Mouse (Mus musculus) left cerebral cortex, postnatal 14 days (tissue): Measurements from ENCODE around the gene Chd1l. TPM values are rescaled to one million over a fixed set of nuclear protein-coding genes. Genes with fewer than 3 reads are reported as not detected.

Experiments
- DNase-seq, 2 experiments: peaks; one replicate each; pipeline ENCODE4 v3.0.0; 2021 to 2022; ENCODE audit warnings: low spot score in 2 of 2, mixed read lengths in 1 of 2
- intact Hi-C: fragments of 180-260 bp; cut with DNase I; formaldehyde crosslinking; loops from one replicate; pipeline ENCODE4 v1.15.1; 2025
- total RNA-seq, 2 experiments: library from RNA; stranded (reverse); gene quantifications; 2 replicates each; pipeline ENCODE4 v1.2.3; 2021

The Chd1l gene
- total RNA-seq, 2 experiments from 2014 or later, result 10.1 to 11.2 TPM

- intact Hi-C loops, result no loop called here
- DNase-seq, result no peak
Measured at GRCm38 (mm10) chr3:97540171-97540570, 69.8 kb downstream of the Chd1l start.

- intact Hi-C loops, result loop anchor here (10.0 kb wide), 1 partner anchor 144 kb away; no protein-coding TSS in a partner anchor
- DNase-seq, result no peak
Measured at GRCm38 (mm10) chr3:97538634-97539033, 71.4 kb downstream of the Chd1l start.

- DNase-seq, result no peak
- intact Hi-C loops, result loop anchor here (10.0 kb wide), 1 partner anchor 142 kb away; no protein-coding TSS in a partner anchor
Measured at GRCm38 (mm10) chr3:97537006-97537405, 73.0 kb downstream of the Chd1l start.

GRCm38 (mm10) chr3:97535660-97536059 lies 74.3 kb downstream of the Chd1l start:
- no peak for DNase-seq
- intact Hi-C loops, result loop anchor here (10.0 kb wide), 1 partner anchor 141 kb away; no protein-coding TSS in a partner anchor

GRCm38 (mm10) chr3:97525458-97525857 lies 84.5 kb downstream of the Chd1l start:
- intact Hi-C loops, result no loop called here
- DNase-seq, result peak in 1 of 2 experiments; percentile 23

GRCm38 (mm10) chr3:97524835-97525234 lies 85.2 kb downstream of the Chd1l start:
- intact Hi-C loops, result no loop called here
- peak in 1 of 2 experiments; percentile 22 for DNase-seq

- intact Hi-C loops, result no loop called here
- peak; percentile 89 to 95 for DNase-seq
Measured at GRCm38 (mm10) chr3:97521946-97522731, 87.9 kb downstream of the Chd1l start.

- peak in 1 of 2 experiments; percentile 6 for DNase-seq
- intact Hi-C loops, result no loop called here
Measured at GRCm38 (mm10) chr3:97519883-97520282, 90.1 kb downstream of the Chd1l start.

GRCm38 (mm10) chr3:97512296-97512695 lies 97.7 kb downstream of the Chd1l start:
- DNase-seq, result no peak
- intact Hi-C loops, result no loop called here

Other genes starting within 250 kb of the Chd1l start
- not detected for gene Olfr1402, start 188.2 kb downstream of the Chd1l start, total RNA-seq
- gene Fmo5, start 18.6 kb upstream of the Chd1l start, total RNA-seq, result 1 to 10 TPM; 2.0 to 2.7 TPM
- gene Prkab2, start 48.0 kb upstream of the Chd1l start, total RNA-seq, result 10 to 100 TPM; 29.8 to 31.8 TPM
- not detected for gene Gm17651, start 64.5 kb upstream of the Chd1l start, total RNA-seq